Mouse (Mus musculus): ENCODE results near the gene Sbsn.

DNA sequence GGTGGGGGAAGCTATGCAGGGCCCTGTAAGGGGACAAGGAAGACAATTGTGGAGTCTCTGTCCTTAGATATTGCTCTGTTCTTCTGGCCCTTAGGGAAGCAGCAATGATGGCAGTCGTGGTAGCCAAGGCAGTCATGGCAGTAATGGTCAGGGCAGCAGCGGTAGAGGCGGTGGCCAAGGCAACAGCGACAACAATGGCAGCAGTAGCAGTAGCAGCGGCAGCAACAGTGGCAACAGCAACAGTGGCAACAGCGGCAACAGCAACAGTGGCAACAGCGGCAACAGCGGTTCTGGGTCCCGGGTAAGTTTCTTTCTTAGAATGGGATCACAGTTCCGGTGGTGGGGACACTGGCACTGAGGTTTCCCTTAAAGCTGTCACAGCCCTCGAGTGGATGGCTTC is 13.9 kb downstream of the Sbsn start:
- TF ChIP-seq POLR2A (IDR thresholded peaks at IDR 0.05; ENCODE audit: borderline replicate concordance, insufficient read depth, low read length) (no peak), CTCF (IDR thresholded peaks at IDR 0.05; ENCODE audit: borderline replicate concordance, insufficient read depth, low read depth, low read length) (no peak)
